Mouse (Mus musculus): ENCODE results near the gene Tnfrsf1b.
A peak's percentile ranks its signal among the peaks of the same experiment; 100 is the strongest.

Tnfrsf1b gene

DNA sequence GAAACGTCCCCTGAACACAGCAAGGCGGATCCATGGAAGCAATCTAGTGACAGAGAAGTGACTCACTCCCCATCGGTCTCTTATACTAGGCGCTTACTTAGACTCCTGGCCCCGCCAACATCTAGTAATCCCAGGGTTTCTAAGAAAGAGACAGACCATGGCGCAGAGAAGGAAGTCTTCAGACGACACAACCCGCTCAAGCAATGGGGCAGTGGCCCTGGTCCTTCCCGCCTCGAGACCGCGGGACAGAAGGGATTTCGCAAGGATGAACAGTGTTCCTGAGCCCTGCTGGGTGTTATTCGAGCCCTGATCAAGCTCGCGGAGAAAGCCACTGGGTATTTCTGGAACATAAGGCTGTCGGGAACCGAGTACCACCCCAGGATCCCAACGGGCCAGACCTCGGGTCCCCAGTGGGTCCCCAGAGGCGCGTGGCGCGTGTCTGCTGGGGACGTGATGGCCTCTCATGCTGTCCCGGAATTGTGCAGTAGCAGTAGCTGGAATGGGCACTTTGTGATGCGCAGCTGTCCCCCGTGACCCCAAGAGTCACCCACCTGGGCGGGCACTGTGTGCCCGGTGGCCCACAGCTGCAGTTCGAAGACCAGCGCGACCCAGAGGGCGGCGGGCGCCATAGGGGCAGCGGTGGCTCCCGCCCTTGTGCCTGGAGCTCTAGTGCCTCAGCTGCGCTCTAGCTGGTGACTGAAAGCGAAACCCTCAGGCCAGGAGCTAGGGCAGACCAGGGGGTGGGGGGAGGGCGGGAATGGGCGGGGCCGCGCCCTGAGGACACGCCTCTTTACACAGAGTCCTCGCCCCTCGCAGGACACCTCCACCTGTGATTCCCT lies at the start of gene Tnfrsf1b:
TSS of gene Tnfrsf1b (minus strand) at position 698 of the 839 bp plus-strand sequence.
- no peak for DNase-seq (ENCODE audit: low spot score in 2 of 2)

DNA sequence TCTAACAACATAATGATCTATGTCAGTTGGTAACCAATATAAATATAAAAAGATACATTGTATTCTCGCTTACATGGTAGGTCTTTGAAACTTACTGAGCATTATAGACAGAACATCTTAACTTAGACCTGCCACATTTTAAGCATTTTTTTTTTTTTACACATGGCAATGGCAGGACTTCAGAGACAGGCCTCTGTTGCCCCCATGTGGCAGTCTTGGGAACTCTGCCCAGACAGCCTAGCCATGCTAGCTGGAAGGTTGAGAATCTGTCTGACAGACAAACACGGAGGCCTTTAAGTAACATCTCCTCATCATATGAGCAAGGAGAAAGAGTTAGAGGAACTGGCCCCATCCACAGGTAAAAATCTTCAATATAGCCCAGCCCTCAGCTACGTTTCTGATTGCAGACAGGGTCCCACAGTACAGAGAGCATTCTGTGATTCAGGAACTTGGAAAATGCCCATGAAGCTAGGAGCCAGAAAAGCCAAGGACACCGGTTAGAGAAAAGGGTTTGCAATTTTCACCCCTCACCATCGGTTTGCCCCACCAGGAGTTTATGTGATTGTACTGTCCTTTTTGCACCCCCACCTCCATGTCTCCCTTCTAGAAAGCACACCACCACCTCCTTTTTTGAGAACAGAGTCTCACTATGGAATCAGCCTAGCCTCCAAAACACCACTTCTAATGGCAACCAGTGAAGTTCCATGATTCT lies 49.1 kb upstream of the Tnfrsf1b start:
- peak; percentile 68 to 71 for DNase-seq (ENCODE audit: low spot score in 2 of 2)

GRCm38 (mm10) chr4:145294588-145294987 lies 47.9 kb upstream of the Tnfrsf1b start:
- no peak for DNase-seq (ENCODE audit: low spot score in 2 of 2)

DNA sequence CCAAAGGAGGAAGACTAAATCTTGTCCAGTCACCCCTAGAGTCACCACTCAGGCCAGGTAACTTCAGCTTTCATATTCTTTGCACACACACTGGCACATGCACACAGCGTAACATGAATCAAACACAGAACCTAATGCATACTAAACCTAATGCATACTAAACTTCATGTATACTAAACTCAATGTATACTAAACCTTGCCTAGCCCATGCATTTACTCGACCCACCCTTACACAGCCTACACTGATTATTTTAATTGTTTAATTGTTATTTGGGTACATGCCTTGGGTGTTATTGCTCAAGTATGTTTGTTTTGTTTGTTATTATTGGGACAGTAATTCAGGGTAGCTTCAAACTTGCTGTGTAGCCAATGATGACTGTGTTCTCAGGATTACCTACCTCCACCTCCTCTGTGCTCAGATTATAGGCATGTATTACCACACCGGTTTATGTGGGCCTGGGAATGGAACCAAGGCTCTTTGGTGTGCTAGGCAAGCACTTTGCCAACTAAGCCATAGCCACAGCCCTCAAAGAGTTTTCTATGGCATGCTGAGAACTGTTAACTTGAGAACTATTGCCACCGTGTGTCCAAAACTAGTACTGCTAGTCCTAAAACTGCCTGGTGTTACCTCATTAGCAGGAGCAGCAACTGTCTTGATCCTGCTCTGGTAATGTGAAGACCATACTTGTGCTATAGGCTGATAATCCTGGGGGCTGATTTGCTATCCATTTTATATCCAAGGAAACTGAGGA lies 39.9 kb upstream of the Tnfrsf1b start:
- DNase-seq (ENCODE audit: low spot score in 2 of 2) = peak; percentile 78 to 86

- DNase-seq (ENCODE audit: low spot score in 2 of 2) = no peak
Measured at GRCm38 (mm10) chr4:145284675-145285074, 38.0 kb upstream of the Tnfrsf1b start.

- DNase-seq (ENCODE audit: low spot score in 2 of 2) = no peak
Measured at GRCm38 (mm10) chr4:145283441-145283840, 36.8 kb upstream of the Tnfrsf1b start.

DNA sequence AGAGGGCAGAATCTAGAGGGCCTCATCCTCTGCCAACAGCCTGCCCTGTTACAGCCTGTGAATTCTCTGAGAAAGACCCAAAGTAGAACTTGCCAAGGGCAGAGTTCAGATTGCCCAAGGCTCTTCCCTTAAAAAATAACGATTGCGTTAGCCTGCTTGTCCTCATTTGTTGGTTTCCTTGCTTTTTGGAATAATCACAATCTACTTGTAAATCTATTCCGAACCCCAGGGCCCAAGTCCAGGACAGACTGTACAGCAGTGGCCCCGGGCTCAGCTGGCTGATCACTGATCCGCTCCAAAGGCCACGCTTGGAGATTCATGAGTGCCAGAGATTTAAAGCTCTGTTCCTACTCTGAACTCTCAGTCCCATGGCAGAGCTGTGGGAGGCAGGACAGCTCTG lies 34.3 kb upstream of the Tnfrsf1b start:
- DNase-seq (ENCODE audit: low spot score in 2 of 2) = no peak

DNA sequence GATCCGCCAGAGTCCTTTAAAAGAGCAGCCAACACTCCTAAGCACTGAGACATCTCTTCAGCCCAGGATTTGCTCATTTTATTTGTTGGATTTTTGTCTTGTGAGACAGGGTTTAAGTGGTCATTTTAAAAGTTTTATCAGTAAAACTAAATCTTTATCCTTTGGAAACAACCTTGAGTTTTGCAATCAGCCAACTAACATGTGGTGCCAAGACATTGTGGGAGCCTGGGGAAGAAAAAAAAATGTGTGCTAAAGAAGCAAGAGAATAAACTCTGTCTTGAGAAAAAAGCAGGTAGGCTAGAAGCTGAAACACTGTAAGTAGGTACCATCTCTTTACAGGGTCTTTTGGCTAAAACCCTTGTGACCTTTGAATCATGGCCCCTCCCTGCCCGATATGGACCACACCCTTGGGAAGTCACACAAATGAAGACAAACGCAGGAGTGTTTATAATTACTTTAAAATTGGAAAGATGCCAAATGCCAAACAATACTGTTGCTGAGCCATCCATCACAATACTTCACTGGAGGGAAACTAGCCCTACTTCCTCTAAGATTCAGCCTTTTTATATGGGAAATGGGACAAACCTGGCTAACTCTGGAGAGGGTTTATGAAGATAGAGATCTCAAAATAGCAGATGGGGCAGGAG lies 32.2 kb upstream of the Tnfrsf1b start:
- DNase-seq (ENCODE audit: low spot score in 2 of 2) = no peak

GRCm38 (mm10) chr4:145278231-145278630 lies 31.6 kb upstream of the Tnfrsf1b start:
- no peak for DNase-seq (ENCODE audit: low spot score in 2 of 2)

GRCm38 (mm10) chr4:145276368-145277249 lies 29.9 kb upstream of the Tnfrsf1b start:
- DNase-seq (ENCODE audit: low spot score in 2 of 2) = no peak

DNA sequence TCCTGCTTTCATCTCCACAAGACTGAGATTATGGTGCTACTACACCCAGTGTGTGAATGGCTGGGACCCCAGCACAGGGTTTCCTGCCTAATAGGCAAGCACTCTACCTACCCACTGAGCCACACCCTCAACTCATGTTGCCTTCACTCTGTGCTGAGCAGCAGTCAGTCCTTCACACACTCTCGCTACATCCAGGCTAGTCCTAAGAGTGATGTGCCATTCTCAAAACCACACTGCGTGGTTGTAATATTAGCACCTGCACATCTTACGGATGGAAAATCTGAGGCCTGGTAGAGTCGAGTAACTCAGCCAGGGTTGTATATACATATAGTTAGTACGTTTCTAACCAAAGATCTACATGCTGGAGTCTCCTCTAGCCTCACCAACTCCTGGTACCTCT lies 28.2 kb upstream of the Tnfrsf1b start:
- no peak for DNase-seq (ENCODE audit: low spot score in 2 of 2)

DNA sequence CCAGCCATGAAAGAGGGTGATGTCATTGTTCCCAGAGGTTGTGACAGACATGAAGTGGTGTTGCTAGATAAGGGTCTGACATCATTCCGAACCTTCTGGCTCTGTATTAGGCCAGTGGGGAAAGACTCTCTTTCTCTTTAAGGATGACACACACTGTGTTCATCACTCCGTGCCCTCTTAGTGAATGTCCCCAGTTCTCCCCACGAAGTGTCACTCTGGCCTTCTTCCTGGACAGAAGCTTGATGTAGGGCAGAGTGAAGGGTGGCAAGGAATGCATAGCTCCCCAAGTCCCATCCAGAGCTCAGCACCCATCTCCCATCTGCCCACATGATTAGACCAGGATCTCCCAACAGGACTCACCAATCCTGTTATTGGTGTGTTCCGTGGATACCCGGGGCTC lies 27.3 kb upstream of the Tnfrsf1b start:
- DNase-seq (ENCODE audit: low spot score in 2 of 2) = no peak

- no peak for DNase-seq (ENCODE audit: low spot score in 2 of 2)
Measured at GRCm38 (mm10) chr4:145272763-145273162, 26.1 kb upstream of the Tnfrsf1b start.

- no peak for DNase-seq (ENCODE audit: low spot score in 2 of 2)
Measured at GRCm38 (mm10) chr4:145271634-145272033, 25.0 kb upstream of the Tnfrsf1b start.

DNA sequence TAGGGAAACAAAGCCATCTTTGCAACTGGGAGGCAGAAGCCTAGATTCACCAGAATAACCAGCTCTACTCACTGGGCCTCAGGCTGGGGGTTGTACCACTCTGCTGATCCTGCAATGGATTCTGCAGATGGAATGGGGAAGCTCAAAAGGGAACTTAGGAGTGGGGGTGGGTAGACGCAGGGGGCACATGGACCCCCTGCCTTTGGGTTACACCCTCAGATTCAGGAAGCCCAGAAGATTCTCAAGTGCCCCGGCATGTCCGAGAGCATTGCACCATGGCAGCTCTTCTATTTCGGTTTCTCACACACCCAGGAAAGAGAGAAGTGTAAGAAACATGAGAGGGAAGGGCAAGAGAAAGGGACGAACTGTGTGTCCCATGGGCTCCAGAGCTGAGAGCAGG lies 23.5 kb upstream of the Tnfrsf1b start:
- no peak for DNase-seq (ENCODE audit: low spot score in 2 of 2)

- no peak for DNase-seq (ENCODE audit: low spot score in 2 of 2)
Measured at GRCm38 (mm10) chr4:145267631-145268110, 21.0 kb upstream of the Tnfrsf1b start.

GRCm38 (mm10) chr4:145266505-145266904 lies 19.8 kb upstream of the Tnfrsf1b start:
- no peak for DNase-seq (ENCODE audit: low spot score in 2 of 2)

DNA sequence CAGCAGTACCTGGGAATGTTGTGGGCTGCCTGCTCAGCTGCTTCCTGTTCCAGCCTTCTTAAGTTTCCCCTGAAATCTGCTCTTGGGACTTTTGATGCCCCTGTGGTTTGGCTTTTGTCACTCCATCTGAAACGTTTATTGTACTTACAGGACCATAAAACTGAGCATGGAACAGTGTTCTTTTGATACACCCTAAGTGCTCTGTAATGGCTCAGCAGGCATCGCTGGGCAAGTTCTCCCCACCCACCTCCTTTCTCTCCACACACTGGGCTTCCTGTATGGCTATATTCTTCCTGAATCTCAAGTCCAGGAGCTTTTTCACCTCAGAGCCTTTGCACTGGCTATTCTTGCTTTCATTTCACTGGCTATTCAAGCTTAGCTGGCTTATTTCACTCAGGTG lies 18.1 kb upstream of the Tnfrsf1b start:
- no peak for DNase-seq (ENCODE audit: low spot score in 2 of 2)

- no peak for DNase-seq (ENCODE audit: low spot score in 2 of 2)
Measured at GRCm38 (mm10) chr4:145263583-145263982, 16.9 kb upstream of the Tnfrsf1b start.

- no peak for DNase-seq (ENCODE audit: low spot score in 2 of 2)
Measured at GRCm38 (mm10) chr4:145260802-145261201, 14.1 kb upstream of the Tnfrsf1b start.

All from right cerebral cortex, adult 2 months (tissue).